Mouse (Mus musculus): ENCODE results near the gene Fgf13. TPM values are rescaled to one million over a fixed set of nuclear protein-coding genes. Genes with fewer than 3 reads are reported as not detected.

The Fgf13 gene
- polyA plus RNA-seq, 1 experiment from 2014 or later: 253 TPM

DNA sequence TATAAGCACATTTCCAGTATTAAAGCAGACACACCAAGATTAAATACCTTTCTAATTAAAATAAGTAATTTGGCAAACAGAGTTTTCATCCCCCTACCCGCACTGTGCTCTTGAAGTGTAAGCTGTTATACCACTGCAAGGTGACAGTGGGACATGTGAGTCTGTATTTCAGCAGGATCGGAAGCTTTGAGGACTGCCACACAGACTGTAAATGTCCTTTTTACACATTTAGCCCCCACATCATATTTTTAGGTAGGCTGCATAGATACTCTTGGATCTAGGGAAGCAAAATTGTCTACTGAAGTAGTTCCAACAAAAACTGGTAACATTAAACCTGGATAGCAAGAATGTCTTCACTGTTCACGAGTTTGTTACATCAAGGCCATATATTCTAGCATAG, 495.8 kb downstream of the Fgf13 start:
- Histone ChIP-seq H3K4me2 (no peak overlapping the region), H3K27ac (replicated peaks) (no peak overlapping the region)
- 77% methylated on average over 3 of the region's 3 CpGs for WGBS

DNA sequence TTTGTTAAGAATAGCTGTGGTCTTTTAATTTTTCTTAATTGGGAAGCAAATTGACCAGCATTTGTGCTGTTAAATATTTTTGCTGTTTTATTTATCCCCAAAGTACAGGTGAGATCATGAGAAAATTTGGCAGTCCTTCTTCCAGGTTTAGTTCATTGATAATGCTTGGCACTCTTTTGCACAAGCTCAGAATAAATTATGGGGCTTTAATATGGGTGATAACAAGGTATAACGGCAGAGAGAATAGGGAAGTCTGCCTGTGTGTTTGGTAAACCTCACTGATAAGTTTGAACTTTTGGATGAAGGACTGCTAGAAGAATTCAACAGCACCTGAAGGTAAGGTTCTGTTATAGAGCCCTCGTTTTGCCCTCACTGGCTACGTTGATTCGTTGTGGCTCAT, 504.7 kb downstream of the Fgf13 start:
- no peak overlapping the region for H3K27ac ChIP-seq (replicated peaks)
- ATAC-seq (ENCODE audit: low read depth): no peak
- H3K9me3 ChIP-seq: no peaks in the 10 kb centered on the region
- no peak overlapping the region for H3K9ac ChIP-seq
- H3K4me3 ChIP-seq: no peak overlapping the region
- WGBS: 82% methylated on average over 4 of the region's 4 CpGs
- no peak overlapping the region for H3K4me2 ChIP-seq
- no peaks in the 10 kb centered on the region for H3K27me3 ChIP-seq
- H3K36me3 ChIP-seq: no peaks in the 10 kb centered on the region
- H3K4me1 ChIP-seq (replicated peaks): no peaks in the 10 kb centered on the region

More for the DNA sequence above, 495.8 kb downstream of the Fgf13 start:
- ATAC-seq (ENCODE audit: low read depth): no peak
- H3K9me3 ChIP-seq: no peaks in the 10 kb centered on the region
- H3K4me3 ChIP-seq: no peak overlapping the region
- H3K4me1 ChIP-seq (replicated peaks): no peaks in the 10 kb centered on the region
- no peak overlapping the region for H3K9ac ChIP-seq
- no peaks in the 10 kb centered on the region for H3K27me3 ChIP-seq
- no peaks in the 10 kb centered on the region for H3K36me3 ChIP-seq

DNA sequence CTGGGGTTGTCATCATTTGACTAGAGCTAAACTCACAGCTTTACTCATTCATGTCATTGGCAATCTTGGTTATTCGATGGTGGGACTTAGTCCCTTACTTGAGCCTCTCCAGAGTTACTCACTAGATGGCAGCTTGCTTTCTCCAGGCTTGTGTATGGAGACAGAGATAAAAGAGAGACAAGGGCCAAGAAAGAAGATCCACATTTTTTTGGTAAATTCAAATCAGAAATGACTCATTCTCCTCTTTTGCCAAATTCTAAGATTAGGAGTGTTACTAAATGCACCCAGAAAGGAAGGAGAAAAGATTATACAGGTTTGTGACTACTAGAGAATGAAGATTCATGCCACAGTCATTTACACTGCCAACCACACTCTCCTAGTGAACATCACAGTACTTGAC, 532.9 kb downstream of the Fgf13 start:
- Histone ChIP-seq H3K9ac (no peak overlapping the region), H3K9me3 (no peaks in the 10 kb centered on the region), H3K4me2 (no peak overlapping the region), H3K36me3 (no peaks in the 10 kb centered on the region), H3K27me3 (no peaks in the 10 kb centered on the region), H3K4me3 (no peak overlapping the region), H3K27ac (replicated peaks) (no peak overlapping the region), H3K4me1 (replicated peaks) (no peaks in the 10 kb centered on the region)
- no peak for ATAC-seq (ENCODE audit: low read depth)
- 69% methylated on average over 1 of the region's 1 CpGs for WGBS

MicroRNAs encoded within 50 kb of the gene (microRNA counts, 519-probe panel; counts per million panel counts)
- microRNA mmu-miR-504: 2,310 counts per million, percentile 19 among the panel's probes with 10 or more counts

Small RNAs within 50 kb of the gene (microRNA-seq; reads per million reads assigned to microRNA genes)
- 8.9 reads per million, percentile 26 among the genes with 10 or more reads in this experiment for gene Mir504

Data from neural tube, embryonic 13.5 days (tissue).